Mouse (Mus musculus) intestine, embryonic 14.5 days (tissue): ENCODE data around the gene Rbpj. TPM values are rescaled to one million over a fixed set of nuclear protein-coding genes. Genes with fewer than 3 reads are reported as not detected.

Experiments
- ATAC-seq: fragments of 200-750 bp; cut with Nextera tagmentation; replicated peaks from 2 replicates; pipeline ENCODE4 v1.8.0; 2017; ENCODE audit warnings: low read depth, moderate number of reproducible peaks, moderate TSS enrichment, moderate library complexity; ENCODE audit not compliant: low FRiP score, low TSS enrichment
- DNase-seq: peaks from one replicate; pipeline ENCODE4 v3.0.0-alpha.2; 2018; ENCODE audit warnings: low spot score
- H3K27ac ChIP-seq: fragments of 300-500 bp; sonication (generic); 2 replicates; pipeline ENCODE4 v1.5.1; 2014; ENCODE audit warnings: low read depth, mild to moderate bottlenecking, control low read depth
- H3K27me3 ChIP-seq: fragments of 300-500 bp; sonication (generic); replicated peaks from 2 replicates; pipeline ENCODE4 v1.6.1; 2014; ENCODE audit warnings: low read length, control low read depth; ENCODE audit not compliant: control insufficient read depth, insufficient read depth
- H3K36me3 ChIP-seq: fragments of 300-500 bp; sonication (generic); 2 replicates; pipeline ENCODE4 v1.6.1; 2014; ENCODE audit warnings: low read length, control low read depth; ENCODE audit not compliant: control insufficient read depth, insufficient read depth
- H3K4me1 ChIP-seq: fragments of 300-500 bp; sonication (generic); replicated peaks from 2 replicates; pipeline ENCODE4 v1.6.1; 2014; ENCODE audit warnings: low read length, control low read depth, mixed read lengths; ENCODE audit not compliant: control insufficient read depth, insufficient read depth
- H3K4me2 ChIP-seq: fragments of 300-500 bp; sonication (generic); 2 replicates; pipeline ENCODE4 v1.6.1; 2014; ENCODE audit warnings: low read length
- H3K4me3 ChIP-seq: fragments of 300-500 bp; sonication (generic); 2 replicates; pipeline ENCODE4 v1.5.1; 2014; ENCODE audit warnings: low read depth, low read length, control low read depth, mixed read lengths
- H3K9ac ChIP-seq: fragments of 300-500 bp; sonication (generic); 2 replicates; pipeline ENCODE4 v1.6.1; 2014; ENCODE audit warnings: mild to moderate bottlenecking, low read length
- H3K9me3 ChIP-seq: fragments of 300-500 bp; sonication (generic); 2 replicates; pipeline ENCODE4 v1.6.1; 2016; ENCODE audit warnings: low read length, control low read depth; ENCODE audit not compliant: control insufficient read depth
- WGBS: fragments of 180-500 bp; shearing (Covaris S2); extraction: QIAGEN DNeasy Blood & Tissue Kit; methylation state at CpG from one replicate; pipeline ENCODE4 v1.1.7; 2014; 5-methylcytosine and 5-hydroxymethylcytosine counted together
- polyA plus RNA-seq: library from polyadenylated mRNA; unstranded; fragments of >200 nt; fragmentation: Nextera tagmentation; extraction: Ambion mirVana; gene quantifications from 2 replicates; pipeline ENCODE4 v1.2.1, GENCODE M21; 2014

Rbpj gene
- polyA plus RNA-seq, 1 experiment from 2014 or later, result 39.3 TPM

GRCm38 (mm10) chr5:53472485-53472884 lies 6.5 kb downstream of the Rbpj start:
- no peak for ATAC-seq
- no peak overlapping the region for H3K27ac ChIP-seq
- no peak overlapping the region for H3K4me3 ChIP-seq
- no peak for DNase-seq
- no peaks in the 10 kb centered on the region for H3K36me3 ChIP-seq
- peaks cover 7% of the 10 kb centered on the region; the same call in 1 of the 2 replicates for H3K4me1 ChIP-seq
- no peak overlapping the region for H3K9ac ChIP-seq
- WGBS, result 72% methylated on average over 11 of the region's 11 CpGs
- no peaks in the 10 kb centered on the region for H3K9me3 ChIP-seq
- no peak overlapping the region for H3K4me2 ChIP-seq
- H3K27me3 ChIP-seq, result no peaks in the 10 kb centered on the region

- H3K27ac ChIP-seq, result no peak overlapping the region
- H3K4me1 ChIP-seq, result no peaks in the 10 kb centered on the region
- ATAC-seq (no peak), DNase-seq (no peak)
- H3K9ac ChIP-seq, result no peak overlapping the region
- 69% methylated on average over 6 of the region's 6 CpGs for whole genome bisulfite sequencing
- H3K27me3 ChIP-seq, result no peaks in the 10 kb centered on the region
- no peaks in the 10 kb centered on the region for H3K36me3 ChIP-seq
- no peak overlapping the region for H3K4me2 ChIP-seq
- H3K4me3 ChIP-seq, result no peak overlapping the region
- no peaks in the 10 kb centered on the region for H3K9me3 ChIP-seq
These were observed 13.2 kb downstream of the Rbpj start for GRCm38 (mm10) chr5:53479161-53479560.

GRCm38 (mm10) chr5:53479891-53480290 lies 13.9 kb downstream of the Rbpj start:
- no peaks in the 10 kb centered on the region for H3K27me3 ChIP-seq
- H3K9ac ChIP-seq, result no peak overlapping the region
- no peaks in the 10 kb centered on the region for H3K9me3 ChIP-seq
- WGBS, result 78% methylated on average over 5 of the region's 5 CpGs
- H3K4me2 ChIP-seq, result no peak overlapping the region
- no peak overlapping the region for H3K4me3 ChIP-seq
- H3K4me1 ChIP-seq, result no peaks in the 10 kb centered on the region
- no peak overlapping the region for H3K27ac ChIP-seq
- DNase-seq, result no peak
- H3K36me3 ChIP-seq, result no peaks in the 10 kb centered on the region
- no peak for ATAC-seq

- Histone ChIP-seq H3K4me1 (no peaks in the 10 kb centered on the region), H3K9me3 (no peaks in the 10 kb centered on the region), H3K36me3 (no peaks in the 10 kb centered on the region), H3K9ac (no peak overlapping the region), H3K4me2 (no peak overlapping the region), H3K27ac (no peak overlapping the region), H3K27me3 (no peaks in the 10 kb centered on the region), H3K4me3 (no peak overlapping the region)
- 84% methylated on average over 2 of the region's 2 CpGs for WGBS
- ATAC-seq, result no peak
- no peak for DNase-seq
These were observed 15.1 kb downstream of the Rbpj start for GRCm38 (mm10) chr5:53481021-53481420.

GRCm38 (mm10) chr5:53485069-53485628 lies 19.2 kb downstream of the Rbpj start:
- no peak for ATAC-seq

GRCm38 (mm10) chr5:53485934-53486475 lies 20.1 kb downstream of the Rbpj start:
- Histone ChIP-seq H3K27me3 (no peaks in the 10 kb centered on the region), H3K36me3 (no peaks in the 10 kb centered on the region), H3K4me2 (no peak overlapping the region), H3K4me3 (no peak overlapping the region), H3K4me1 (peaks cover 3% of the 10 kb centered on the region; the same call in 1 of the 2 replicates), H3K27ac (no peak overlapping the region), H3K9ac (no peak overlapping the region), H3K9me3 (no peaks in the 10 kb centered on the region)
- DNase-seq, result no peak
- 65% methylated on average over 9 of the region's 9 CpGs for WGBS
- no peak for ATAC-seq

More at GRCm38 (mm10) chr5:53485069-53485628, 19.2 kb downstream of the Rbpj start:
- no peaks in the 10 kb centered on the region for H3K9me3 ChIP-seq
- H3K9ac ChIP-seq, result no peak overlapping the region
- H3K27me3 ChIP-seq, result no peaks in the 10 kb centered on the region
- no peaks in the 10 kb centered on the region for H3K36me3 ChIP-seq
- no peak for DNase-seq
- 72% methylated on average over 6 of the region's 6 CpGs for WGBS
- no peaks in the 10 kb centered on the region for H3K4me1 ChIP-seq
- no peak overlapping the region for H3K4me2 ChIP-seq
- H3K27ac ChIP-seq, result no peak overlapping the region
- H3K4me3 ChIP-seq, result no peak overlapping the region

GRCm38 (mm10) chr5:53486966-53487592 lies 21.1 kb downstream of the Rbpj start:
- Histone ChIP-seq H3K36me3 (no peaks in the 10 kb centered on the region), H3K9ac (no peak overlapping the region), H3K9me3 (no peaks in the 10 kb centered on the region), H3K27ac (no peak overlapping the region), H3K4me1 (peaks cover 3% of the 10 kb centered on the region; the same call in 1 of the 2 replicates), H3K27me3 (no peaks in the 10 kb centered on the region), H3K4me2 (no peak overlapping the region), H3K4me3 (no peak overlapping the region)
- 34% methylated on average over 11 of the region's 11 CpGs for WGBS
- ATAC-seq (no peak), DNase-seq (no peak)

- WGBS, result 33% methylated on average over 5 of the region's 5 CpGs
- no peak overlapping the region for H3K9ac ChIP-seq
- no peaks in the 10 kb centered on the region for H3K36me3 ChIP-seq
- H3K27me3 ChIP-seq, result no peaks in the 10 kb centered on the region
- ATAC-seq (no peak), DNase-seq (no peak)
- H3K4me1 ChIP-seq, result peaks cover 3% of the 10 kb centered on the region; the same call in 1 of the 2 replicates
- no peak overlapping the region for H3K4me3 ChIP-seq
- H3K4me2 ChIP-seq, result no peak overlapping the region
- no peaks in the 10 kb centered on the region for H3K9me3 ChIP-seq
- H3K27ac ChIP-seq, result no peak overlapping the region
These were observed 24.7 kb downstream of the Rbpj start for GRCm38 (mm10) chr5:53490697-53491099.

- no peak for ATAC-seq
- no peak overlapping the region for H3K4me2 ChIP-seq
- H3K9ac ChIP-seq, result no peak overlapping the region
- no peaks in the 10 kb centered on the region for H3K9me3 ChIP-seq
- DNase-seq, result no peak
- no peaks in the 10 kb centered on the region for H3K27me3 ChIP-seq
- H3K27ac ChIP-seq, result no peak overlapping the region
- WGBS, result 74% methylated on average over 6 of the region's 6 CpGs
- H3K4me3 ChIP-seq, result no peak overlapping the region
- peaks cover 15% of the 10 kb centered on the region for H3K4me1 ChIP-seq
- no peaks in the 10 kb centered on the region for H3K36me3 ChIP-seq
These were observed 27.8 kb downstream of the Rbpj start for GRCm38 (mm10) chr5:53493756-53494155.
